Mouse (Mus musculus): ENCODE measurements around the gene Card14. TPM values are rescaled to one million over a fixed set of nuclear protein-coding genes. Genes with fewer than 3 reads are reported as not detected.
"Not testable (repeated sequence)": the region's sequence is repeated elsewhere in the genome, so short reads cannot be mapped to it uniquely, and the experiment has no call there.

Gene Card14
- polyA plus RNA-seq, 1 experiment from 2014 or later: 9.9 TPM

- WGBS: 62% methylated on average over 9 of the region's 9 CpGs
- ATAC-seq: no peak
- Histone ChIP-seq H3K36me3 (ENCODE audit: control insufficient read depth, insufficient read depth) (peaks cover 23% of the 10 kb centered on the region), H3K4me2 (replicated peaks; ENCODE audit: low read depth) (no peak overlapping the region), H3K27me3 (replicated peaks; ENCODE audit: control insufficient read depth, insufficient read depth, low read length) (no peaks in the 10 kb centered on the region), H3K9me3 (ENCODE audit: control insufficient read depth) (no peaks in the 10 kb centered on the region), H3K9ac (ENCODE audit: low read depth, low read length) (no peak overlapping the region), H3K4me1 (replicated peaks; ENCODE audit: control insufficient read depth, insufficient read depth, low read length) (no peaks in the 10 kb centered on the region), H3K4me3 (ENCODE audit: low read depth, low read length) (no peak overlapping the region), H3K27ac (ENCODE audit: low read depth, low read length) (no peak overlapping the region)
- TF ChIP-seq CTCF (IDR thresholded peaks at IDR 0.05; ENCODE audit: low read depth): no peak
Observed at GRCm38 (mm10) chr11:119381631-119382337, 74.2 kb downstream of the Card14 start.

- ATAC-seq: no peak
- H3K4me3 ChIP-seq (ENCODE audit: low read depth, low read length): no peak overlapping the region
- H3K36me3 ChIP-seq (ENCODE audit: control insufficient read depth, insufficient read depth): peaks cover 17% of the 10 kb centered on the region
- TF ChIP-seq CTCF (IDR thresholded peaks at IDR 0.05; ENCODE audit: low read depth): no peak
- no peaks in the 10 kb centered on the region for H3K9me3 ChIP-seq (ENCODE audit: control insufficient read depth)
- no peak overlapping the region for H3K4me2 ChIP-seq (replicated peaks; ENCODE audit: low read depth)
- 77% methylated on average over 6 of the region's 6 CpGs for WGBS
- H3K9ac ChIP-seq (ENCODE audit: low read depth, low read length): no peak overlapping the region
- H3K4me1 ChIP-seq (replicated peaks; ENCODE audit: control insufficient read depth, insufficient read depth, low read length): no peaks in the 10 kb centered on the region
- H3K27ac ChIP-seq (ENCODE audit: low read depth, low read length): no peak overlapping the region
- no peaks in the 10 kb centered on the region for H3K27me3 ChIP-seq (replicated peaks; ENCODE audit: control insufficient read depth, insufficient read depth, low read length)
Observed at GRCm38 (mm10) chr11:119382338-119382850, 74.8 kb downstream of the Card14 start.

GRCm38 (mm10) chr11:119384904-119385303, 77.3 kb downstream of the Card14 start:
- Histone ChIP-seq H3K9ac (ENCODE audit: low read depth, low read length) (no peak overlapping the region), H3K36me3 (ENCODE audit: control insufficient read depth, insufficient read depth) (peaks cover 8% of the 10 kb centered on the region; the same call in 1 of the 2 replicates), H3K4me3 (ENCODE audit: low read depth, low read length) (no peak overlapping the region), H3K9me3 (ENCODE audit: control insufficient read depth) (no peaks in the 10 kb centered on the region), H3K27ac (ENCODE audit: low read depth, low read length) (no peak overlapping the region), H3K4me2 (replicated peaks; ENCODE audit: low read depth) (no peak overlapping the region), H3K27me3 (replicated peaks; ENCODE audit: control insufficient read depth, insufficient read depth, low read length) (no peaks in the 10 kb centered on the region), H3K4me1 (replicated peaks; ENCODE audit: control insufficient read depth, insufficient read depth, low read length) (no peaks in the 10 kb centered on the region)
- TF ChIP-seq CTCF (IDR thresholded peaks at IDR 0.05; ENCODE audit: low read depth): no peak
- WGBS: 78% methylated on average over 4 of the region's 4 CpGs
- ATAC-seq: no peak

GRCm38 (mm10) chr11:119386306-119386705, 78.7 kb downstream of the Card14 start:
- no peaks in the 10 kb centered on the region for H3K36me3 ChIP-seq (ENCODE audit: control insufficient read depth, insufficient read depth)
- no peak for TF ChIP-seq CTCF (IDR thresholded peaks at IDR 0.05; ENCODE audit: low read depth)
- WGBS: 86% methylated on average over 5 of the region's 5 CpGs
- H3K9me3 ChIP-seq (ENCODE audit: control insufficient read depth): no peaks in the 10 kb centered on the region
- H3K9ac ChIP-seq (ENCODE audit: low read depth, low read length): no peak overlapping the region
- no peaks in the 10 kb centered on the region for H3K4me1 ChIP-seq (replicated peaks; ENCODE audit: control insufficient read depth, insufficient read depth, low read length)
- no peak overlapping the region for H3K27ac ChIP-seq (ENCODE audit: low read depth, low read length)
- no peaks in the 10 kb centered on the region for H3K27me3 ChIP-seq (replicated peaks; ENCODE audit: control insufficient read depth, insufficient read depth, low read length)
- H3K4me3 ChIP-seq (ENCODE audit: low read depth, low read length): no peak overlapping the region
- H3K4me2 ChIP-seq (replicated peaks; ENCODE audit: low read depth): no peak overlapping the region
- no peak for ATAC-seq

DNA sequence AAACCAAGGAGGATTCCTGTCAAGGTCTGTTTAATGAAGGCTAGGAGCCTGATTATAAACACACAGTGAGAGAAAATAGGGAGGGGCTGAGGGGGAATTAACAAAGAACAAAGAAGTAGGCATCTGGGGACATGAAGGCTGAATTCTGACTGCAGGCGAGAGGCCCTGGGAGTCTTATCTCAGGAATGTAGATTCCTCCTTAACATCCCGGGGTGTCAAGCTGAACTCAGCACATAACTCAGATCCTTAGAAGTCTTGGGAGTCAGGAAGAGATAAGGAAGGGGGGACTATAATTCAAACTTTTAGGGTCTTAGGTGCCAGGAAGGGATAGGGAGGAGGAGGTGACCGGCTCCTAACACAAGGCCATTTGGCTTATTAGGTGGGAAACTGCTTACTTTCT, 79.7 kb downstream of the Card14 start:
- H3K27ac ChIP-seq (ENCODE audit: low read depth, low read length); H3K4me1 ChIP-seq (replicated peaks; ENCODE audit: control insufficient read depth, insufficient read depth, low read length); H3K36me3 ChIP-seq (ENCODE audit: control insufficient read depth, insufficient read depth); H3K4me2 ChIP-seq (replicated peaks; ENCODE audit: low read depth); H3K4me3 ChIP-seq (ENCODE audit: low read depth, low read length); H3K27me3 ChIP-seq (replicated peaks; ENCODE audit: control insufficient read depth, insufficient read depth, low read length); H3K9ac ChIP-seq (ENCODE audit: low read depth, low read length); ATAC-seq; H3K9me3 ChIP-seq (ENCODE audit: control insufficient read depth): not testable (repeated sequence)
- WGBS: 20% methylated on average over 3 of the region's 3 CpGs

- Histone ChIP-seq H3K27me3 (replicated peaks; ENCODE audit: control insufficient read depth, insufficient read depth, low read length) (no peaks in the 10 kb centered on the region), H3K4me3 (ENCODE audit: low read depth, low read length) (peak overlapping the region; percentile 66), H3K4me1 (replicated peaks; ENCODE audit: control insufficient read depth, insufficient read depth, low read length) (0 out of 2 replicates have a peak, but pooled peaks cover 4% of the 10 kb centered on the region), H3K4me2 (replicated peaks; ENCODE audit: low read depth) (peak overlapping the region; percentile 83), H3K27ac (ENCODE audit: low read depth, low read length) (peak overlapping the region; percentile 90), H3K36me3 (ENCODE audit: control insufficient read depth, insufficient read depth) (no peaks in the 10 kb centered on the region), H3K9me3 (ENCODE audit: control insufficient read depth) (no peaks in the 10 kb centered on the region), H3K9ac (ENCODE audit: low read depth, low read length) (peak overlapping the region; percentile 77)
- ATAC-seq: peak; percentile 24
- peak; percentile 76 for TF ChIP-seq CTCF (IDR thresholded peaks at IDR 0.05; ENCODE audit: low read depth)
- WGBS: under 1% methylated on average over 35 of the region's 35 CpGs
Observed at GRCm38 (mm10) chr11:119389851-119390270, 82.3 kb downstream of the Card14 start.

Data from intestine, postnatal 0 days (tissue).